Mouse (Mus musculus): ENCODE data around the gene Tmem33.
A peak's percentile ranks its signal among the peaks of the same experiment; 100 is the strongest.

Tmem33 gene

GRCm38 (mm10) chr5:67260531-67261371 lies at the start of gene Tmem33:
Gene Tmem33, plus strand, starts transcription at chr5:67260565.
- peak; percentile 97 for DNase-seq (ENCODE audit: low read depth)

DNA sequence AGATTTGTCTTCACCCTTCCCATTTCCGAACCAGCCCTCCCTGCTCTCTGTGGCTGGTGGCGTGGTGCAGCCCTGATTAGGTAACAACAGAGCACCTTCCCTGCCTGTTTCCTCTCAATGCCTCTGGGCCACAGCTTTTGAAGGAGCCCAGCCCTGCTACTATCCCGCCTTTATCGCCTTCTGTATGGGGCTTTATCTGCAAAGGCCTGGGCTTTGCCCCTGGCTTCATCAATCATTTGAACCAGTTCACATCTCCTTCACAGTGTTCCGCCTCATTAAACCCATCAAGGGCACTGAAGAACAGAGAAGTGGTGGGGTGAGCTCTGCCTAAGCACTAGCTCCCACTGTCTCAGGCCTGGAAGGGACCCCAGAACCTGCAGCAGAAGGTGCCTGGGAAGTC lies 47.2 kb upstream of the Tmem33 start:
- no peak for DNase-seq (ENCODE audit: low read depth)

DNA sequence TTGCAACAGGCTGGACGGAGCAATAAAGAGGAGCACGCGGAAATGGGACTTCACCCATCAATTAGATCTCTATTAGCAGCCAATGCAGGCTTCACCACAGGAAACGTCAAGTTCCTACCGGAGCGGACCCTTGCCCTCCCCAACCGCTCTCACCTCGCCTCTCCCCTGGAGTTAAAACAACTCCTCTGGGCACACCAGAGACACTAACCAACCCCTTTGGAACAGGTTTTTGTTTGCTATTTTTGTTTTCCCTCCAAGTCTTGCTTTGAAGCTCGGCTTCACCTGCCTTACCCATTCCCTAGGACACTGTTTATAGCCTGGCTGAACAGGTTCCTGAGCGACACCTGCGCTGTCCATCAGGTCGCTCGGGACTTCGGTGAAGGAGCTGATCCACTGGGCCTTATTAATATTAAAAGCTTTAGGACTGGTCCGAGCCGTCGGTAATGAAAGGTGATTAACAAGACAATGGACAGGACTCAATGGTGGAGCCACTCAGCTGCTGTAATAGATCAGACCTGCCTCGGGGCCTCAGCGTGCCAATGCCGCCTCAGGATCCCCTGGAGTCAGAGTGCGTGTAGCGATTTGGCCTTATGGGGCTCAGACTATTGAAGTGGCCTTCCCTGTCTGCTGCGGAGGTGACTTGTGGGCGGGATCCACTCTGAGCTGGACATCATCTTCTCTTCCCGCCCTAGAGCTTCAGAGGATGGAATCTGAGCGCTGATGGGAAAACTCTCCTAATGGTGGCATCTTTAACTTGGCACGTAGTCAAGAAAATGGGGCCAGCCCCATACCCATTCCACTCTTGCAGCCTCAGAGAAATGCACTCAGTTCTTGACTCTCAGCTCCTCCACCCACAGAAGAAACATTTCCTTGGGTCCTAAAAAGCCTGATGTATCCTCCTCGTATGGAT lies 45.0 kb upstream of the Tmem33 start:
- no peak for DNase-seq (ENCODE audit: low read depth)

- no peak for DNase-seq (ENCODE audit: low read depth)
These were observed 44.2 kb upstream of the Tmem33 start for GRCm38 (mm10) chr5:67216031-67216778.

DNA sequence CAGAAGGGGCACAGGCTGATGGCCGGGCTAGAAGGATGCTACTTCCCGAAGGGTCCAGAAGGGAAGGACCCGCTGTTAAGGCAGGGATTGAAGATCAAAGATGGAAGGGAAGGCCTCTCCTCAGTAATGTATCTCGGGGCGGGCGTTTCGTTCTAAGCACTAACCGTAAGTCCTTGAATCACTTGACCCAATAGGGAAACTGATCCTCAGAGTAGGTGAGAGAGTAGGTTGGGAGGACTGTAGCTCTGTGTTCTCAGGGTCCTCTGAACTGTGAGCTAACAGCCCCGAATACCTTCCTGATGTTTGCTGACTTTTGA lies 43.6 kb upstream of the Tmem33 start:
- DNase-seq (ENCODE audit: low read depth) = no peak

- no peak for DNase-seq (ENCODE audit: low read depth)
These were observed 38.5 kb upstream of the Tmem33 start for GRCm38 (mm10) chr5:67221901-67222300.

DNA sequence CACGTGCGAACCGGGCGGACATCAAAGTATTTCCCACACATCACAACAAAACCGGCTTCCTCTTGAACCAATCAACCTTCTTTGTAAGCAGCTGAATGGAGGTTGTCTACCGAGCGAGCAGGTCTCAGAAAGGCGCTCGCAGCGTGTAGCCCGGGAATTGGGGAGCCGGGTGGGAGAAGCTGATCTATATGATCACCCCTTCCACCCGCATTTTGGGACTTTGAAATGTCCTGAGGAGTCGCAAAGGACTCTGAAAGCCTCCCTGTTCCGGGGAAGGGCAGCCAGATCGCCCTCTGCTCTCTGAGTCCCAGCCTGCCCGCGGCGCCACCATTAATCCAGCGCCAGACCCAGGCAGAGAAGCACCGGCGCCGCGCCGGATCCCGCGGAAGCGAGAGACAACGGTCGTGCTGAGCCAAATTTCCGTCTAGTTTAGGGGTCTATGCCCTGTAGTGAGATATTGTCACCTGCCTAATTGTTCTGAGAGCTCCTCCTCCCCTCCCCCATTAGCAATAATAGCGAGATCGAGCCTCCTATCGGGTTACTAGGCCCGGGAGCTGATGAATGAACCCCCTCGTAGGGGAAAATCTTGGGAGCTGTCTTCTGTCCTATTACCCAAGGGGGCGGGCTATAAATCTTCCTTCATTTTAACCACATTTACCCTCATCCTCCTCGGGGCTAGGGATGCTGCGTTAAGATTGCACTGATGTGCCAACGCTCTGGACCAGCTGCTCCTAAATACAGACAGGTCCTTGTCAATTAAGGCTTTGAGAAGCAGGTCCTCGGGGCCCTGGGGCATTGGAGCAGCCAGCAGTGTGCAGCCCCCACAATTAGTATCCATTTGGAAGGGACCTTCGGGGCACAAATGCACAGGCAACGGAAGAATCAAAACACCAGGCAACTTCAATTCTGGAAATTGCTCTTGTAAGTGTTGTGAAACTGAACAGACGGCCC lies 37.6 kb upstream of the Tmem33 start:
- no peak for DNase-seq (ENCODE audit: low read depth)

DNA sequence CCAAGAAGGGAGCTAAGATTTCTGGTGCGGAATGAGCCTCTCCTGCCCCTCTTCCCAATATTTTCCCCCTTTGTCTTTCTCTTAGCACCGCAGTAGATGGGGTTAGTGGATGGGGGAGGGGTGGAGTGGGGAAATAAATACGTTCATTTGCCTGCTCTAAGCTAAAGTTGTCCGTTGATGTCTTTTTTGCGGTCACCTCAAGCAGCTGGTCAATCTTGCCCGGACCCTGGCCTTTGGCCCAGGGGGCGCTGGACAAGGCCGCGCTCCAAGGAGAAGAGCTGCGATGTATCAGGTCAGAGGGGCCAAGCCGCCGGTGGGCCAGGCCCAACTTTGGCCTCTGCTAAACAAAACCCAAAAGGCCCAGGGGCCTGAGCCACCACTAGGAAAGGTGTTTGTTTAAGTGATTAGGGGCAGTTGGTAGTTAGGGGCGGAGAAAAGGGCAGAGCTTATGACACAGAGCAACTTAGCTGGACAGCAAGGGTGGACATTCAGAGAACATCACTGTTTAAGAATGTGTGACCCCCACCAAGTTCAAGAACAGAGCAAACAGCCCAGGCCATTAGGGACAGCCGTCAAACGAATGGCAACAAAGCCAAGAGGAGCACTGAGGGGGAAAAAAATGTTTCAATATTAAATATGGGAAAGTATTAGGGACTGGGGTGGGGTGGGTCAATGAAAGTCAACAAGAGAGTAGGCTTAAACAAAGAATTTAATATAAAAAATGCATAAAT lies 36.8 kb upstream of the Tmem33 start:
- DNase-seq (ENCODE audit: low read depth) = no peak

- DNase-seq (ENCODE audit: low read depth) = no peak
These were observed 36.3 kb upstream of the Tmem33 start for GRCm38 (mm10) chr5:67224122-67224502.

- DNase-seq (ENCODE audit: low read depth) = no peak
These were observed 34.6 kb upstream of the Tmem33 start for GRCm38 (mm10) chr5:67225758-67226157.

- DNase-seq (ENCODE audit: low read depth) = no peak
These were observed 33.1 kb upstream of the Tmem33 start for GRCm38 (mm10) chr5:67227261-67227660.

GRCm38 (mm10) chr5:67227682-67228444 lies 32.5 kb upstream of the Tmem33 start:
- DNase-seq (ENCODE audit: low read depth) = no peak

GRCm38 (mm10) chr5:67234682-67235081 lies 25.7 kb upstream of the Tmem33 start:
- no peak for DNase-seq (ENCODE audit: low read depth)

- no peak for DNase-seq (ENCODE audit: low read depth)
These were observed 24.9 kb upstream of the Tmem33 start for GRCm38 (mm10) chr5:67235462-67235861.

DNA sequence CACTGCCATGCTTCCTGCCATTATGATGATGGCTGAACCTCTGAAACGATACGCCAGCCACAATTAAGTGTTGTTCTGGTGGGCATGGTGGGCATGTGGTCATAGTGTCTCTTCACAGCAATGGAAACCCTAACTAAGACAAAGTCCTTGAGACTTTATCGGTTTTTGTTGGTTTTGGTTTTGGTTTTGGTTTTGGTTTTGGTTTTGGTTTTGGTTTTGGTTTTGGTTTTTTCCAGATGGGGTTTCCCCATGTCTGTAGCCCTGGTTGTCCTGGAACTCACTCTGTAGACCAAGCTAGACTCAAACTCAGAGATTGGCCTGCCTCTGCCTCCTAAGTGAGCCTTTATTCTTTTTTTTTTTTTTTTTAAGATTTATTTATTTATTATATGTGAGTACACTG lies 23.8 kb upstream of the Tmem33 start:
- peak; percentile 45 for DNase-seq (ENCODE audit: low read depth)

- DNase-seq (ENCODE audit: low read depth) = peak; percentile 66
These were observed 22.1 kb upstream of the Tmem33 start for GRCm38 (mm10) chr5:67238303-67238702.

DNA sequence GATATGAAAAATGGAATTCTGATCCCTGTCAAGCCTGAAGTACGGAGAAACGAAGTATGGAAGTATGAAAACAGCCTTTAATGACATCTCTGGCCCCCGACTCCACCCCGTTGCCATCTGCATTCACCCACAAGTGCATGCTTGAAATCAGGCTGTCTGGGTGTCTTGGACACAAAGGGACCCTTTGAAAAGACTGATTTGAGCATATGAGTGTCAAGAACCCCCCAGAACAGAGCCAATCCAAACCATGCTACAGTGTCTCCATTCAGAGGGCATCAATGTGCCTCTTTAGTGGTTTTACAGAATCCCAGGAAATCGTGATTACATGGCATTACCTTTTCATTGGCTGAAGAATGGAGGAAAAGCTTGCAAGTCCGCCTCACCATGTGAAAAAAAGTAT lies 18.7 kb upstream of the Tmem33 start:
- no peak for DNase-seq (ENCODE audit: low read depth)

GRCm38 (mm10) chr5:67243231-67243630 lies 17.1 kb upstream of the Tmem33 start:
- no peak for DNase-seq (ENCODE audit: low read depth)

GRCm38 (mm10) chr5:67252261-67252660 lies 8.1 kb upstream of the Tmem33 start:
- no peak for DNase-seq (ENCODE audit: low read depth)

DNA sequence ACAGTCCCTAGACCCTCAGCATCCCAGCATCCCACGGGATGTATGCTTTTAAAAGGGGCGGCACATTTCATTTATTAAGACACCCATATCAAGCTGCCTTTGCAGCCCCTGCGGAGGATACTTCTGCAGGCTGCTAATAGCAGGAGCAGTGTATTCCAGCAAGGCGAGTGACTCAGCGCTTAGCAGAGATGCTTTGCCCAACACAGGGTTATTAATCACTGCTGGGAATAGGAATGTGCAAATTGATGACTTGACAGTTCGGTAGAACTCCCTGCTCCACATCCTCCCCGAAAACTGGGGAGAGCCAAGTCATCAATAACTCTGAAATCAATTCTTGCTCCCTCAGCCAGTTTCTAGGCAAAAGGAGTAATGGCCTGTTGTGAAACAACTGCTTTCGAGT lies 4.7 kb upstream of the Tmem33 start:
- DNase-seq (ENCODE audit: low read depth) = no peak

Measured in 416B (cell line).